In genomic region chr5:124076559-124076958, GRCm38 (mm10) we compare ENCODE assay signal across 17 mouse cellular contexts. TPM values are rescaled to one million over a fixed set of nuclear protein-coding genes. Genes with fewer than 3 reads are reported as not detected.
DNase-seq lines count a peak whose midpoint lies in the region; ATAC-seq and TF ChIP-seq lines count a peak whose summit lies in the region.
"Had no signal": no experiment of that assay in that cellular context is flagged by ENCODE, and none has a peak within 500 bp of the region (broad histone marks: within the 10 kb centered on the region; RNA-seq: fewer than 3 reads in every experiment).

No protein-coding gene starts in this region.

- WGBS in kidney, adult 2 months = 60% methylated on average over 9 of the region's 9 CpGs
- 30% methylated on average over 9 of the region's 9 CpGs for WGBS in large intestine, adult 2 months
- 27% methylated on average over 9 of the region's 9 CpGs for WGBS in small intestine, adult 2 months
- WGBS in hindbrain, embryonic 11.5 days = 45% methylated on average over 9 of the region's 9 CpGs

- intact Hi-C loops in gastrocnemius, postnatal 36 days (cut with DNase I) = loop anchor here (5.0 kb wide), 1 partner anchor 34 kb away; no protein-coding TSS in a partner anchor

- H3K4me1 ChIP-seq in kidney, adult 2 months (ENCODE audit: control insufficient read depth, insufficient read depth, low read length) = no peaks in the 10 kb centered on the region
- peaks cover 0 to 14% of the 10 kb centered on the region in 2 experiments; a peak in 2 of 4 replicates for H3K4me1 ChIP-seq in ES-E14 (ENCODE audit: control insufficient read depth in 2 of 2, insufficient read depth in 2 of 2, low read length in 2 of 2, poor library complexity in 1 of 2)
- H3K4me1 ChIP-seq in small intestine, adult 2 months (ENCODE audit: control insufficient read depth, insufficient read depth, insufficient read length, low read length) = peaks cover 27% of the 10 kb centered on the region
- H3K4me1 ChIP-seq in hindbrain, embryonic 11.5 days (replicated peaks; ENCODE audit: control insufficient read depth, insufficient read depth, low read length) = 0 out of 2 replicates have a peak, but pooled peaks cover 3% of the 10 kb centered on the region

- no peak overlapping the region for H3K27ac ChIP-seq in kidney, adult 2 months (ENCODE audit: insufficient read depth, low read depth, low read length)
- H3K27ac ChIP-seq in ES-E14 (ENCODE audit: insufficient read depth, low read depth, low read length, poor library complexity, severe bottlenecking) = no peak overlapping the region
- H3K27ac ChIP-seq in small intestine, adult 2 months (ENCODE audit: insufficient read depth, low read depth, low read length) = peak overlapping the region; percentile 77
- H3K27ac ChIP-seq in hindbrain, embryonic 11.5 days (ENCODE audit: low read depth, low read length) = no peak overlapping the region
- H3K27ac ChIP-seq: heart, embryonic 15.5 days; limb, embryonic 13.5 days had no signal

- H3K4me2 ChIP-seq in hindbrain, embryonic 11.5 days (replicated peaks; ENCODE audit: low read depth, low read length) = no peak overlapping the region
- H3K4me2 ChIP-seq: heart, embryonic 15.5 days; limb, embryonic 13.5 days had no signal

- no peak for TF ChIP-seq CTCF in kidney, adult 2 months (conservative IDR thresholded peaks at IDR 0.05; ENCODE audit: insufficient read depth, insufficient read length, low read depth, low read length)
- TF ChIP-seq CTCF in small intestine, adult 2 months (IDR thresholded peaks at IDR 0.05; ENCODE audit: extremely low read depth, insufficient read length, insufficient replicate concordance, low read depth, low read length) = no peak

- peak; percentile 46 for DNase-seq in kidney, adult 2 months
- no peak for DNase-seq in kidney, postnatal 4 days
- DNase-seq in ES-E14 (ENCODE audit: low read depth, low spot score) = no peak
- peak; percentile 64 for DNase-seq in large intestine, adult 2 months (ENCODE audit: low read depth, low spot score)
- no peak for DNase-seq in gastrocnemius, postnatal 36 days
- no peak for DNase-seq in ovary, postnatal 10 days (ENCODE audit: low spot score)
- no peak for DNase-seq in hindbrain, embryonic 11.5 days (ENCODE audit: low spot score)
- DNase-seq: cerebellum, adult 9-11 months; gastrocnemius, postnatal 25 days; kidney, postnatal 14 days; lung, postnatal 36 days; midbrain, embryonic 14.5 days had no signal

- H3K36me3 ChIP-seq in kidney, adult 2 months (ENCODE audit: control insufficient read depth, insufficient read depth, low read length) = no peaks in the 10 kb centered on the region
- H3K36me3 ChIP-seq in ES-E14 (ENCODE audit: control insufficient read depth, insufficient read depth, low read length, poor library complexity, severe bottlenecking) = no peaks in the 10 kb centered on the region
- H3K36me3 ChIP-seq in small intestine, adult 2 months (ENCODE audit: control insufficient read depth, insufficient read depth, low read length) = 0 out of 2 replicates have a peak, but pooled peaks cover 3% of the 10 kb centered on the region
- H3K36me3 ChIP-seq in hindbrain, embryonic 11.5 days (ENCODE audit: control insufficient read depth, insufficient read depth, low read length) = no peaks in the 10 kb centered on the region
- H3K36me3 ChIP-seq: heart, embryonic 15.5 days; limb, embryonic 13.5 days had no signal

- H3K27me3 ChIP-seq in kidney, adult 2 months (replicated peaks; ENCODE audit: control insufficient read depth, insufficient read depth, low read length) = no peaks in the 10 kb centered on the region
- H3K27me3 ChIP-seq in small intestine, adult 2 months (ENCODE audit: control insufficient read depth, insufficient read depth, low read length) = no peaks in the 10 kb centered on the region
- no peaks in the 10 kb centered on the region for H3K27me3 ChIP-seq in hindbrain, embryonic 11.5 days (ENCODE audit: control insufficient read depth, insufficient read depth, low read length)
- H3K27me3 ChIP-seq: heart, embryonic 15.5 days; limb, embryonic 13.5 days had no signal

- no peak overlapping the region for H3K4me3 ChIP-seq in kidney, adult 2 months (ENCODE audit: insufficient read depth, low read depth, low read length)
- peak overlapping the region; percentile 18 to 28; a peak in 2 of 4 replicates for H3K4me3 ChIP-seq in ES-E14 (ENCODE audit: insufficient read depth in 1 of 2, low read depth in 1 of 2, low read length in 2 of 2, poor library complexity in 1 of 2, severe bottlenecking in 1 of 2)
- no peak overlapping the region for H3K4me3 ChIP-seq in small intestine, adult 2 months (ENCODE audit: low read depth, low read length)
- H3K4me3 ChIP-seq in hindbrain, embryonic 11.5 days (ENCODE audit: low read depth, low read length) = no peak overlapping the region
- H3K4me3 ChIP-seq: erythroblast, embryonic 14.5 days; heart, embryonic 15.5 days; limb, embryonic 13.5 days had no signal

- no peak for TF ChIP-seq POLR2A in kidney, adult 2 months (IDR thresholded peaks at IDR 0.05; ENCODE audit: low read depth, low read length)
- no peak; the same call in 1 of the 2 replicates for TF ChIP-seq POLR2A in small intestine, adult 2 months (IDR thresholded peaks at IDR 0.05; ENCODE audit: low read depth, low read length)

- H3K9me3 ChIP-seq in ES-E14 (ENCODE audit: control insufficient read depth, insufficient read depth, low read depth, low read length) = no peaks in the 10 kb centered on the region
- H3K9me3 ChIP-seq in hindbrain, embryonic 11.5 days (ENCODE audit: control insufficient read depth, low read length) = no peaks in the 10 kb centered on the region
- H3K9me3 ChIP-seq: heart, embryonic 15.5 days; limb, embryonic 13.5 days had no signal

- in situ Hi-C loops in ES-E14 (cut with MboI; ENCODE audit: low sequenced_read_pairs in 2 of 2, unreplicated experiment in 2 of 2) = no loop called here

- no peak for ATAC-seq in hindbrain, embryonic 11.5 days (ENCODE audit: low FRiP score)
- ATAC-seq: hindbrain, embryonic 16.5 days had no signal

- H3K9ac ChIP-seq in ES-E14 (ENCODE audit: insufficient read depth, low read depth, low read length, poor library complexity, severe bottlenecking) = no peak overlapping the region
- no peak overlapping the region for H3K9ac ChIP-seq in hindbrain, embryonic 11.5 days (ENCODE audit: low read depth, low read length)
- H3K9ac ChIP-seq: heart, embryonic 15.5 days had no signal

TF ChIP-seq in ES-E14, 5 proteins besides CTCF, POLR2A, EP300 and RAD21:
- TF ChIP-seq HCFC1 (IDR thresholded peaks at IDR 0.05; ENCODE audit: borderline replicate concordance, insufficient read depth, low read length) (no peak), CHD2 (IDR thresholded peaks at IDR 0.05; ENCODE audit: low read depth, low read length) (no peak)
TF ChIP-seq in ES-E14: peak in this region for 0.

RNA-seq across cellular contexts. Expression of gene Abcb9, which starts 19.0 kb away (rescaled TPM):
- polyA plus RNA-seq in kidney, adult 2 months (2012; rRNA removed) = 8.1 and 8.5 TPM in 2 replicates
- total RNA-seq in ES-E14 (2012; rRNA removed) = 0.76 and 0.95 TPM in 2 replicates
- polyA plus RNA-seq in large intestine, adult 2 months (2012; rRNA removed) = 7.6 and 10.6 TPM in 2 replicates
- polyA plus RNA-seq in small intestine, adult 2 months (2012; rRNA removed) = 11.9 and 21.2 TPM in 2 replicates
- 1 to 10 TPM; 8.1 to 8.8 TPM for total RNA-seq in gastrocnemius, postnatal 36 days (2021)
- polyA plus RNA-seq in hindbrain, embryonic 11.5 days (2014; fragmentation: Nextera tagmentation; extraction: Ambion mirVana) = 0.71 and 0.76 TPM in 2 replicates

RNA-seq across cellular contexts. Expression of gene Ogfod2, which starts 35.5 kb away (rescaled TPM):
- polyA plus RNA-seq in kidney, adult 2 months (2012; rRNA removed) = 54.9 and 71.9 TPM in 2 replicates
- 7.8 and 14.0 TPM in 2 replicates for total RNA-seq in ES-E14 (2012; rRNA removed)
- 37.7 and 41.5 TPM in 2 replicates for polyA plus RNA-seq in large intestine, adult 2 months (2012; rRNA removed)
- 44.0 and 48.7 TPM in 2 replicates for polyA plus RNA-seq in small intestine, adult 2 months (2012; rRNA removed)
- total RNA-seq in gastrocnemius, postnatal 36 days (2021) = 10 to 100 TPM; 10.5 to 10.6 TPM
- 13.1 and 13.3 TPM in 2 replicates for polyA plus RNA-seq in hindbrain, embryonic 11.5 days (2014; fragmentation: Nextera tagmentation; extraction: Ambion mirVana)

RNA-seq across cellular contexts. Expression of gene Arl6ip4, which starts 39.3 kb away (rescaled TPM):
- 28.9 and 31.5 TPM in 2 replicates for polyA plus RNA-seq in kidney, adult 2 months (2012; rRNA removed)
- total RNA-seq in ES-E14 (2012; rRNA removed) = 33.1 and 37.9 TPM in 2 replicates
- 25.5 and 32.0 TPM in 2 replicates for polyA plus RNA-seq in large intestine, adult 2 months (2012; rRNA removed)
- 12.7 and 19.6 TPM in 2 replicates for polyA plus RNA-seq in small intestine, adult 2 months (2012; rRNA removed)
- total RNA-seq in gastrocnemius, postnatal 36 days (2021) = 10 to 100 TPM; 42.8 to 47.6 TPM
- 80.8 and 91.5 TPM in 2 replicates for polyA plus RNA-seq in hindbrain, embryonic 11.5 days (2014; fragmentation: Nextera tagmentation; extraction: Ambion mirVana)

RNA-seq across cellular contexts. Expression of gene Vps37b, which starts 44.5 kb away (rescaled TPM):
- 22.6 and 24.1 TPM in 2 replicates for polyA plus RNA-seq in kidney, adult 2 months (2012; rRNA removed)
- 6.5 and 7.7 TPM in 2 replicates for total RNA-seq in ES-E14 (2012; rRNA removed)
- 30.6 and 34.3 TPM in 2 replicates for polyA plus RNA-seq in large intestine, adult 2 months (2012; rRNA removed)
- 35.9 and 55.6 TPM in 2 replicates for polyA plus RNA-seq in small intestine, adult 2 months (2012; rRNA removed)
- total RNA-seq in gastrocnemius, postnatal 36 days (2021) = 1 to 10 TPM; 4.7 to 4.8 TPM
- polyA plus RNA-seq in hindbrain, embryonic 11.5 days (2014; fragmentation: Nextera tagmentation; extraction: Ambion mirVana) = 38.3 and 48.8 TPM in 2 replicates

Comparison
In these comparisons a context has a peak if more than half of its experiments do, and no peak if none do; other contexts are left out.
1. DNase-seq: peak in kidney, adult 2 months (single experiment) and large intestine, adult 2 months (single experiment); none in kidney, postnatal 4 days (0 of 2), ES-E14 (single experiment), gastrocnemius, postnatal 36 days (0 of 2), ovary, postnatal 10 days (single experiment) and hindbrain, embryonic 11.5 days (single experiment).
2. H3K4me3 ChIP-seq: peak in ES-E14 (2 of 2); none in kidney, adult 2 months (single experiment), small intestine, adult 2 months (single experiment) and hindbrain, embryonic 11.5 days (single experiment).